Mouse (Mus musculus) bone marrow macrophage, adult 2 months (primary cell): ENCODE measurements around the gene Mrpl43. TPM values are rescaled to one million over a fixed set of nuclear protein-coding genes. Genes with fewer than 3 reads are reported as not detected.

ENCODE experiments used
- H3K27ac ChIP-seq: 2 replicates; pipeline ENCODE4 v1.5.1; 2012; ENCODE audit warnings: low read depth, low read length; ENCODE audit not compliant: insufficient read depth
- H3K4me1 ChIP-seq: 2 replicates; pipeline ENCODE4 v1.6.1; 2012; ENCODE audit warnings: low read length; ENCODE audit not compliant: control insufficient read depth, insufficient read depth
- H3K4me3 ChIP-seq: 2 replicates; pipeline ENCODE4 v1.5.1; 2012; ENCODE audit warnings: mild to moderate bottlenecking, low read length, moderate library complexity; ENCODE audit not compliant: insufficient read depth
- CTCF ChIP-seq: IDR thresholded peaks from 2 replicates; pipeline ENCODE4 v1.5.1; 2012; ENCODE audit warnings: low read depth, mild to moderate bottlenecking, low read length, moderate library complexity
- POLR2A ChIP-seq: IDR thresholded peaks from 2 replicates; pipeline ENCODE4 v1.6.1; 2012; ENCODE audit warnings: mild to moderate bottlenecking, low read depth, low read length, borderline replicate concordance
- polyA plus RNA-seq: library from polyadenylated mRNA; stranded (reverse); fragments of >200 nt; gene quantifications from 2 replicates; pipeline ENCODE4 v1.2.4, GENCODE M21; 2012; ENCODE audit not compliant: missing spikeins, insufficient read depth, insufficient read length

The Mrpl43 gene
- polyA plus RNA-seq, 1 experiment = 38.5 TPM

- H3K27ac ChIP-seq = no peak overlapping the region
Observed at GRCm38 (mm10) chr19:44983366-44983765, 22.9 kb downstream of the Mrpl43 start.

GRCm38 (mm10) chr19:44982477-44983115 lies 23.6 kb downstream of the Mrpl43 start:
- Histone ChIP-seq H3K27ac (peak overlapping the region; percentile 67), H3K4me3 (no peak overlapping the region), H3K4me1 (peaks cover 38% of the 10 kb centered on the region)
- TF ChIP-seq POLR2A (no peak), CTCF (no peak)

More at GRCm38 (mm10) chr19:44983366-44983765, 22.9 kb downstream of the Mrpl43 start:
- H3K4me3 ChIP-seq = no peak overlapping the region
- TF ChIP-seq POLR2A (no peak), CTCF (no peak)
- H3K4me1 ChIP-seq = peaks cover 39% of the 10 kb centered on the region

- Histone ChIP-seq H3K4me1 (peaks cover 27% of the 10 kb centered on the region), H3K4me3 (no peak overlapping the region), H3K27ac (peak overlapping the region; percentile 26)
- TF ChIP-seq CTCF (no peak), POLR2A (no peak)
Observed at GRCm38 (mm10) chr19:44980787-44981186, 25.5 kb downstream of the Mrpl43 start.

DNA sequence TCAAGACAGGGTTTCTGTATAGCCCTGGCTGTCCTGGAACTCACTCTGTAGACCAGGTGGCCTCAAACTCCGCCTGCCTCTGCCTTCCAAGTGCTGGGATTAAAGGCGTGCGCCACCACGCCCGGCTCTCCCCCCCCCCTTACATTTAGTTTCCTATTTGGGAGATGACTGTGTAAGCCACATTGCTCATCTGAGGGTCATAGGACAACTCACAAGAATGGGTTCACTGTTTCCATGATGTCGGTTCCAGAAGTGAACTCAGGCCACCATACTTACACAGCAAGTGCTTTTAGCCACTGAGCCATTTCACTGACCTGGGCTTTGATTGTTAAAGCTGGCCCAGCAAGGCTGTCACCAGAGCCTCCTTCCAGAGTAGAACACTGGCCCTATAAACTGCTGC lies 29.1 kb downstream of the Mrpl43 start:
- no peak overlapping the region for H3K27ac ChIP-seq
- H3K4me3 ChIP-seq = no peak overlapping the region
- peaks cover 14% of the 10 kb centered on the region for H3K4me1 ChIP-seq
- TF ChIP-seq POLR2A (no peak), CTCF (no peak)

DNA sequence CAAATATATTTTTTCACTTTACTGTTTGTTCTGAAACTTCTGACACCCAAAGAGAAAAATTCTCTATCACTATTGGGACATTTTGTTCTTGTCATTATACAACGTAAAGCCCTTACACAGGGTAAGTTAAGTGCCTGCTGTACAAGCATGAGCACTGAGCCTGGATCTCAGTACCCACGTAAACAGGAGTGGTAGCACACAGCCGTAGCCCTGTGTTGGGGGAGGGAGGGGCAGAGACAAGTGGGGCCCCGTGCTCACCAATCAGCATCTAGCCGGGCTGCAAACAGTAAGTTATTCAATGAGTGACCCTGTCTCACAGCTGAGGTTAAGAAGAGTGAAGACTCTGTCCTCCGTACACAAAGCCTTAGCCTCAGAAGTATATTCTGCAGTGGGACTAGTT lies 29.6 kb downstream of the Mrpl43 start:
- H3K27ac ChIP-seq = no peak overlapping the region
- peaks cover 10% of the 10 kb centered on the region for H3K4me1 ChIP-seq
- no peak overlapping the region for H3K4me3 ChIP-seq
- TF ChIP-seq CTCF (no peak), POLR2A (no peak)

DNA sequence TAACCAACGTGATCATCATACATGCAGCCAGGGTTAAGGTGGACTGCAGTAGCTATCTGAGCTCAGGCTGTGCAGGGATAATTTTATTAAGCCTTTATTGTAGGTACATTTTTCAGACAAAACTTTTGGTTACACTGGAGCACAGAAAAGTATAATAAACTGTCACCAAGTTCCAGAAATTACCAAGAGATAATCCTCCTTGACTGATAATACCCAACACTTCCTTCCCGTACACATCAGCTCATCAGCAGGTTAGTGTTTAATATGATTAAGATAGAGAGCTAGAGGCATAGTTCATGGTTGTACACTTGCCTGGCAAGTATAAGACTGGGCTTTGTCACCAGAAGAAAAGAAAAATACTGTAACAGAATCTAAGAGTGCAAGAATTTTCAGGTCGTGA lies 37.9 kb downstream of the Mrpl43 start:
- TF ChIP-seq CTCF = no peak
- no peak for TF ChIP-seq POLR2A
- Histone ChIP-seq H3K4me3 (no peak overlapping the region), H3K27ac (no peak overlapping the region), H3K4me1 (peaks cover 4% of the 10 kb centered on the region)

DNA sequence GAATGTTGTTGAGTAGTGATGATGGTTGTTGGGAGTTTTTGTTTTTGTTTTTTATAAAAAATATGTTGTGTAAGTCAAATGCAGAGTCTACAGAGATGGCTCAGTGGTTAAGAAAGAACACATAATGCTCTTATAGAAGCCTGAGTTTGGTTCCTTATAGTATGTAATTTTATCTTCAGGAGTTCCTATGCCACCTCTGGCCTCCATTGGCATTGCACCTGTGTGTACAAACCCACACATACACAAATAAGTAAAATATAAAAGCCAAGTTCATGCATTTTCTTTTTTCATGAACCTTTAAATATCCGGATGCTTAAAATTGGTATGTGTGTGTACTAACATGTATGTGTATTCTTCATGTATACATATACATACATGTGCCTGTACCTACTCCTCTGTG lies 40.3 kb downstream of the Mrpl43 start:
- peaks cover 4% of the 10 kb centered on the region for H3K4me1 ChIP-seq
- no peak overlapping the region for H3K27ac ChIP-seq
- TF ChIP-seq CTCF = no peak
- no peak for TF ChIP-seq POLR2A
- H3K4me3 ChIP-seq = no peak overlapping the region

DNA sequence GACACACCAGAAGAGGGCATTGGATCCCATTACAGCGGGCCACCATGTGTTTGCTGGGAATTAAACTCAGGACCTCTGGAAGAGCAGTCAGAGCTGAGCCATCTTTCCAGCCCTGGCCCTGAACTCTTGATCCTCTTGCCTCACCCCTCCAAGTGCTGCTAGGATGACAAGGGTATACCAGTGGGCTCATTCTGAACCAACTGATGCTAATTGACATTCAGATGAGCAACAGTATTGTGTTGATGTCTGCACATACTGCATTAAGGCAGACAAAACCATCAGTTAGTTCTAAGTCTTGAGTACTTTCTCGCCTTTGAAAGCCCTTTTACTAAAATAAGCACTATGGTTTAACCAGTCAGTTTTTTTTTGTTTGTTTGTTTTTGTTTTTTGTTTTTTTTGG lies 46.6 kb downstream of the Mrpl43 start:
- TF ChIP-seq POLR2A = no peak
- no peak for TF ChIP-seq CTCF
- no peak overlapping the region for H3K27ac ChIP-seq
- H3K4me3 ChIP-seq = no peak overlapping the region
- no peaks in the 10 kb centered on the region for H3K4me1 ChIP-seq

Other genes starting within 250 kb of the Mrpl43 start
- 20.5 and 20.6 TPM in 2 replicates for gene Slf2, start 75.3 kb downstream of the Mrpl43 start, polyA plus RNA-seq
- 0.25 TPM in 1 of 2 replicates, not detected in the other for gene Sema4g, start 17.3 kb downstream of the Mrpl43 start, polyA plus RNA-seq
- 4.4 and 5.5 TPM in 2 replicates for gene Twnk, start 779 bp downstream of the Mrpl43 start, polyA plus RNA-seq
- 3.0 and 3.6 TPM in 2 replicates for gene Lzts2, start 8.0 kb upstream of the Mrpl43 start, polyA plus RNA-seq
- not detected in 2 replicates for gene Pdzd7, start 39.3 kb upstream of the Mrpl43 start, polyA plus RNA-seq
- gene Sfxn3, start 41.1 kb upstream of the Mrpl43 start, polyA plus RNA-seq = 45.1 and 45.7 TPM in 2 replicates
- gene Kazald1, start 68.8 kb upstream of the Mrpl43 start, polyA plus RNA-seq = 0.50 and 0.55 TPM in 2 replicates
- not detected in 2 replicates for gene Tlx1, start 144.2 kb upstream of the Mrpl43 start, polyA plus RNA-seq
- not detected in 2 replicates for gene Lbx1, start 229.4 kb upstream of the Mrpl43 start, polyA plus RNA-seq